Mouse (Mus musculus) cerebellum, adult 11-12 months (tissue): ENCODE results near the gene Gm7247.
"Not testable (repeated sequence)": the region's sequence is repeated elsewhere in the genome, so short reads cannot be mapped to it uniquely, and the experiment has no call there.

Experiments
- DNase-seq: peaks from one replicate; pipeline ENCODE4 v3.0.0; 2022

Gm7247 gene

DNA sequence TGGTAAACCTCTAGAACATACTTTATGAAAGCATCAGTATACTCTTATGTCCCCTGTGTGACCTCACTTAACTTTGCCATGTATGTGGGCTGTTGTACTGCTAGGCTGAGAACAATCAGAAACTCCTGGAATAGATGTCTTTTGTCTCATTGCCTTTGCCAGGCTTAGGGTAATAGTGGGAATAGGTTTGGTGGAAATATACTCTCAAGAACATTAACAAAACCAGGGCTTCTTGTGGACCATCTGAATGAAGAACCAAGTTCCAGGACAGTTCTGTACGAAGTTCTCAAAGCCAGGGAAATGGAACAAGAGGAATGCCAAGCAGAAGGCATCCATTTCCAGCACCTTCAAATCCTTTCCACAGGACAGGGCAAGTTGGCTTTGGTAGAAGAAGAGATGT, at the start of gene Gm7247:
TSS of gene Gm7247 (plus strand) at position 301 of the 400 bp plus-strand sequence.
- no peak for DNase-seq

DNA sequence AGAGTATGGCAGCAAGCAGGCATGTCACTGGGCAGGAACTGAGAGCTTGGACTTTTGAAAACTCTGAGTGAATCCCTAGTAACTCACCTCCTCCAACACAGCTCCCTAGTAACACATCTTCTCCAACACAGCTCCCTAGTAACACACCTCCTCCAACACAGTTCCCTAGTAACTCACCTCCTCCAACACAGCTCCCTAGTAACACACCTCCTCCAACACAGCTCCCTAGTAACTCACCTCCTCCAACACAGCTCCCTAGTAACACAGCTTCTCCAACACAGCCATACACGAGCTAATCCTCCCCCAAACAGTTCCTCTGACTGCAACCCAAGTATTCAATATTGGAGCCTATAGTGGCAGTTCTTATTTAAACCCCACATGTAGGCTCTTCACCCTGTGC, 37.6 kb upstream of the Gm7247 start:
- no peak for DNase-seq

DNA sequence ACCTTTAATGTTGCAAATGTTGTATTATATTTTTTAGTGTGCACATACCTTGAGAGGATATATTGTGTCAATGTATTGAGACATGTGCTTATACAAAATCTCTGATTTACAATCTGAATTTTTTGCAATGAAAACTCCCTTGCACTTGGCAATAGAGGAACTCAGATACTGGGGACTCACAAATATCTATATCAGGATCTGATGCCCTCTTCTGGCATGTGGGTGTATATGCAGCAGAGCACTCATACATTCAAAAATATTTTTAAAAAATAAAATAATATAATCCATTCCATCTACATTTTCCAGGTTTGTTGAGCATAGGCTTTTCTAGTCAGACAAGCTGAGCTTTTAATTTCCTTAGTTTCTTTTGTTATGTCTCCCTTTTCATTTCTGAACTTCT, 15.5 kb upstream of the Gm7247 start:
- DNase-seq: no peak

DNA sequence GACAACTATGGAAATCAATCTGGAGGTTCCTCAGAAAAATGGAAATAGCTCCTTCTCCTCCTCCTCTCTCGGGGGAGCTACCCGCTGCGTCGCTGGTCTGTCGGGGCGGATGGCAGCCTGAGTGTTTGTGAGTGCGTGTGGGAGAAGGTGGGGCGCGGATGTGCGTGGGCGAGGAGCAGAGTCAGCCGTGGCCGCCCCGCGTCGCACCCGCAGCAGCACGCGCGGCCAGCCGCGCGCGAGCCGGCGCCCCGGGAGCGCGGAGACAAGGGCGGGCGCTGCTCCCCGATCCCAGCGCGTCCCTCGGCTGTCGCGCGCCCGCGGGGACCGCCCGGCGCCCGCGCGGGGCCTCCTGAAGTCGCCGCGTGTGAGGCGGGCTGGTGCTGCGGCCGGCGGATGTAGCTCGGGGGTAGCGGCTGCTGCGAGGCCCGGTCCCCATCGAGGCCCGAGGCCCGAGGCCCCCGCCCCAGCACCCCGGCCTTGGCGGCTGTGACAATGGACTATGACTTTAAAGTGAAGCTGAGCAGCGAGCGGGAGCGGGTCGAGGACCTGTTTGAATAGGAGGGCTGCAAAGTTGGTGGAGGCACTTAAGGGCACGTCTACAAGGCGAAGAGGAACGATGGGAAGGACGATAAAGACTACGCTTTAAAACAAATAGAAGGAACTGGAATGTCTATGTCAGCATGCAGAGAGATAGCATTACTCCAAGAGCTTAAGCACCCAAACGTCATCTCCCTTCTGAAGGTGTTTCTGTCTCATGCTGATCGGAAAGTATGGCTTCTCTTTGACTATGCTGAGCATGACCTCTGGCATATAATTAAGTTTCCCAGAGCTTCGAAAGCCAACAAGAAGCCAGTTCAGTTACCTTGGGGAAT, 3.2 kb upstream of the Gm7247 start:
- DNase-seq: no peak

DNA sequence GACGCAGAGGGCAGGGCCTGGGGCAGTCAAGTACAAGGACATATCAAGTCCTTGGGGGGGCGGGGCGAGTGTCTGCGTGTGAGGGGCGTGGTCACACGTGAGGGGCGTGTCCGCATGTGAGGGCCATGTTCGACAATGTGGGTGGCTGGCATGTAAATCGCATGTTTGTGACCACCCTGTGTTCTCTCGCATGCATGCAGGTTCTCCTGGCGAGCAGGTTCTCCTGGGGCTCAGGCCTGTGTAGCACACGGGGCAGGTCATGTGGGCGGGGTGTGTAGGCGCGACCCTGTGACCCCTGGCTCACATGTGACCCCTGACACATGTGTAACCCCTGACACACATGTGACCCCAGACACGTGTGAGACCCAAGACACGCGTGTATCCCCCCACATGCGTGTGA, 21.2 kb downstream of the Gm7247 start:
- DNase-seq: no peak

DNA sequence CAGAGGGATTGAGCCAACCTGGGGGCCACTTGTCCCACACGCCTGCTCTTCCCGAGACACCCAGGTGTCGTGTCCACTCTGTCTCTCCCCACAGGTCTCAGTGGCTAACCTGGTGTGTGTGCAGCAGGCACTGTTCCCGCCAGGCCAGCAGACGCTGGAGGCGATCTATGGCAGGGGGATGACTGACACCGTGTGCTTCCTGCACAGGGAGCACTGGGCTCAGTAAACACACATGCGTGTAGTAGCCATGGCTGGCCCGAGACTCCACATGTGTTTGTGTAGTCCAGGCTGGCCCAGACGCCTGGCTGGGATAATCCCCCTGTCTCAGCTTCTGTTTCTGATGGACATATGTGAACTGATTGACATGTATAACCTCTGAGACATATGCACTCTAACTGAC, 22.8 kb downstream of the Gm7247 start:
- DNase-seq: no peak

DNA sequence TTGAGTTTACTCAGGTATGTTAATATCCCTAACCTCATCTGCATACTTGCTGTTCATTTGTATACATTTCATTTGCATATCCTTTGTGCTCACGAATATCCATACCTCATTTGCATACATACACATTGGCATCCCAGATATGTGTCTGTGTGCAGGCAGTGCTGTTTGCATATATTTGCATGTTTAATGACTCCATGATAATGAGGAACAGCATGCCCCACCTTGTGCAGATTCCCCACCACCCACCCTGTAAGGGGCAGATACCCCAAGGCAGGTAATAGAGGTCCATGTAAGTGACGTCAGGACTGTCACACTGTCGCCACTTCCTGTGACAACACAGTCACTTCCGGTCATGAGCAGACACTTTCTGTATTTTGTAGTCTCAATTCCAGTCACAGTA, 24.2 kb downstream of the Gm7247 start:
- DNase-seq: no peak

DNA sequence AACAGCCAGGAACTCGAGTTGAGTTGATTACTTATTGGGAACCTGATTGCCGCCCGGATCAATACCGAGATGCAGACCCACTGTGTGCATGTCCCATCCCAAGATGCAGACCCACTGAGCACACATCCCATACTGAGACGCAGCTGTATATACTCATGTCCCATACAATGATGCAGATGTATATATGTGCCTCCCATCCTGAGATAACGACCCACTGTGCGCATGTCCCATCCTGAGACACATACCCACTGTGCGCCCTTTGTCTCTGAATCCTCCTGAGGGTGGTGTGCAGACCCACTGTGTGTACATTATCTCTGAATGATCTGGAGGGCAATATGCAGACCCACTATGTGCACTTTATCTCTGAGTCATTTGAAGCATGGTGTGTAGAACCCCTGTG, 26.2 kb downstream of the Gm7247 start:
- DNase-seq: no peak

DNA sequence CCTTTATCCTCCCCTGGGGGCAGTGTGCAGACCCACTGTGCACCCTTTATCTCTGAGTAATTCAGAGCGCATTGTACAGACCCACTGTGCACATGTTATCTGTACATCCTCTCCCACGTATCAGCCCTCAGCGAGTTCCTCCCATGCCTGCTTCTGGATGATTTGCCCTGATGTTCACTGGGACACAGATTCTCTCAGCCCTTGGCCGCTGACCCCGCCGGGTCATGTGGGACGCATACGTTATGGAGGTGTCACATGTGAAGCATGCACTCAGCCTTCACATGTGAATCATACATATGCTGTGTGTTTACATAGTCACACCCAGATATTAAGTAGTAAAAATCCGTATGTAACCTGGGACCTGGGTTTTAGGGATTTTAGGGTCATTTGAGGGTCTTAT, 26.7 kb downstream of the Gm7247 start:
- DNase-seq: no peak

DNA sequence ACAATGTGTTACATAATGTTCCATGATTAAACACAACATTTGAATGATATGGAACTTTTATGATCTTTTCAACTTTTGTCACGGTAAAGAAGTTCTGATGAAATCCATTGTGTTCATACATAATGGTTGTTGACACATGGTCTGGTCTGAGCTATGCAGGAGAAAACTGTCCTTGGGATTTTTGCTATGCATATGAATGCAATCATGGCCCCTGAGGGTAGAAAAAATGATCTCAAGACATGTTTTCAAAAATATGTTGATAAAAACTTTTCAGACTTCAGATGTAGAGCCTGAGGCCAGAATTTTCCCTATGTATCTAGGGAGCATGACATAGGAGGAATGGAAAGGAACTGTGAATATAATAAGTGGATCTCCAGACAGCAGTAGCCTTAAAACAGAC, 49.0 kb downstream of the Gm7247 start, which contains the start of gene Vmn2r88:
TSS of gene Vmn2r88 (plus strand) at position 301 of the 400 bp plus-strand sequence.
- no peak for DNase-seq

DNA sequence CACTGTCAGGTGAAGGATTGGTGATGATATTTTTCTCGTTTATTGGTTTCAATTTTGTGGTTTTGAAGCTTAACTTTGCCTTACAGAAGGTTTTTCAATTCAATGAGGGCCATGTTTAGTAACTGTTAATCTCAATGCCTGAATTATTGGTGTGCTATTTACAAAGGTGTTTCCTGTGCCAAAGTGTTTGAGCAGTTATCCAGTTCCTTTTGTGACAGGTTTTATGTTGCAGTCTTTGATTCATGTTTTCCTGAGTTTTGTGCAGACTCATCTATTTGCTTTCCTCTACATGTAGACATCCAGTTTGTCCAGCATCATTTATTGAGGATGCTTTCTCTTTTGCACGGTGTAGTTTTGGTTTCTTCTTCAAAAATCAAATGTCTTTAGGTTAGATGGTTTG, 62.3 kb downstream of the Gm7247 start:
- DNase-seq: no peak

DNA sequence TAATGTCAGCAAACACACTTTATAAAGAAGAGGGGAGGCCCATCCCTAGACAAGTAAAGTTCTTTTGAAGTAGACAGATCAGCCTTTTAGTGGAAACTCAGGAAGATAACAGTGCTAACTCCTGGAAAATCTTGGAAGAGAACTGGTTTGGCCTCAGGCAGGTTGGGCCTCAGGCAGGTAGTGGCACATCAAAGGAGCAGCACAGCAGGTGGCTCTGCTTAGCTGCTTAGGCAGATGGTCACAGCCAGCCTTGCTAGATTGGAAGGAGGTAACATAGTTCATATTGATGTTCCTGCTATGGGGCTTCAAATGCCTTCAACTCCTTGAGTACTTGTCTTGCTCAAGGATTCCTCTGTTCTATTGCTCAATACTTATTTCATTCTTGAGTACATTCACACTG, 68.6 kb downstream of the Gm7247 start:
- DNase-seq: not testable (repeated sequence)

DNA sequence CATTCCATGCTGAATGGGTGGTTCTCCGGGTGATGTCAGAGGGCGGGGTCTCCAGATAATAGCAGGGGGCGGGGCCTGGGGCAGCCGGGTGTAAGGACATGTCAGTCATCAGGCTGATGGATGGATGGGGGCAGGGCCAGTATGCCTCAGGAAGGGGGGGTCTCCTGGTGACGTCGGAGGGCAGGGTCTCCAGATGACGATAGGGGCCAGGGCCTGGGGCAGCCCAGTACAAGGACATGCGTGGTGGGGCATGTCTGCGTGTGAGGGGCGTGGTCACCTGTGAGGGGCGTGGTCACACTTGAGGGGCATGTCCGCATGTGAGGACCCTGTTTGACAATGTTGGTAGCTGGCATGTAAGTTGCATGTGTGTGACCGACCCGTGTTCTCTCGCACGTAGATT, 73.0 kb downstream of the Gm7247 start:
- no peak for DNase-seq

DNA sequence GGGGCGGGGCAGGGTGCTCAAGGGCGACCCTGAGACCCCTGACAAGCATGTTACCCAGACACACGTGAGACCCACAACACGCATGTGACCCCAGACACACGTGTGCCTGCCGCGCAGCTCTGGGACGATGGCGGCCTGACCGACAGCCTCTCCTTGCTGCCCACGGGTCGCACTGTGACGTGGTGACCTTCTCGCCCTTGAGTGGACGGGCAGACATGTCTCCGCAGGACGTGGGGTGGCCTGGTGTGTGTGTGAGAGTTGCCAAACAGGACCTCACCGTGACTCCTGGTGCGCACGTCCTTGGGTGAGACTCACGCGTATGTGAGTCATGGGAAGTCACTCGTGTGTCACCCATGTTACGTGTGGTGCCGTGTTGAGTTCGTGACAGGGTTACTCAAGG, 73.5 kb downstream of the Gm7247 start:
- DNase-seq: no peak

DNA sequence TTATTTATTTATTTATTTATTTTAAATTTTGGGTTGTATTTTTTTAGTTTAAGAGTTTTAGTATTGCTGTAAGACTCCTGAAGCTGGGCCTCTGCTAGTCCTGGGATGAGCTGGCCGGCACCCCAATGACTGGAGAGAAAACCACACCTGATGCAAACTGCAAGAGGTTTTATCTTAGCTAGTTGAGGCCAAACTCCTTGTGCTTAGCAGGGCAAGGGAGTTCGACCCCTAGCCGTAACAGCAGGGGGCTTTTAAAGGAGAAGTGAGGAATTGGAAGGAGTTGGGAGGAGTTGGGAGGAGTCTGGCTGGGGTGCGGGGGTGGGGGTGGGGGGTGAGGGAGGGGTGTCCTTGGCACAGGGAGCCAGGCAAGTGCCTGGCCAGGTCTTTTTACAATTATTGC, 77.4 kb downstream of the Gm7247 start:
- DNase-seq: no peak

DNA sequence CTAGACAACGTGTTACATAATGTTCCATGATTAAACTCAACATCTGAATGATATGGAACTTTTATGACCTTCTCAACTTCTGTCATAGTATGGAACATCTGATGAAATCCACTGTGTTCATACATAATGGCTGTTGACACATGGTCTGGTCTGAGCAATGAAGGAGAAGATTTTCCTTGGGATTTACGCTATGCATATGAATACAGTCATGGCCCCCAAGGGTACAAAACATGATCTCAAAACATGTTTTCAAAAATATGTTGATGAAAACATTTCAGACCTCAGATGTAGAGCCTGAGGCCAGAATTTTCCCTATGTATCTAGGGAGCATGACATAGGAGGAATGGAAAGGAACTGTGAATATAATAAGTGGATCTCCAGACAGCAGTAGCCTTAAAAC, 90.0 kb downstream of the Gm7247 start, which contains the start of gene Vmn2r89:
TSS of gene Vmn2r89 (plus strand) at position 301 of the 400 bp plus-strand sequence.
- not testable (repeated sequence) for DNase-seq

DNA sequence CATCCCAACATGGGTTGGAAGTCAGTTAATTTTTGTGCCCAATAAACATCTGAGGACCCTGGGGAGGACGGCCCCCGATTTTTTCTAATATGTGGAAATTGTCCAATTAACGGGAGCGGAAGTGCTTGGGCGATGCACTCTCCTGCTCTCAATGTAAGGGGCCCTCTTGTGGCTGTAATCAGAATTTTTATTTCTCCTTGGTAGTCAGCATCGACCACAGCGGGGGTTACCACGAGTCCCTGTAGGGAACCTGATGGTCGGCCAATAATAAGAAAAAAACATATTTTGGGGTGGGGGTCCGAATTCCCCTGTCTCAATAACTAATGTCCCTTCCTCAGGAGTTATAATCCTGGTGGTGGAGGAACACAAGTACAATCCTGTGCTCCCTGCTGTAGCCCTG, 118.7 kb downstream of the Gm7247 start:
- not testable (repeated sequence) for DNase-seq

DNA sequence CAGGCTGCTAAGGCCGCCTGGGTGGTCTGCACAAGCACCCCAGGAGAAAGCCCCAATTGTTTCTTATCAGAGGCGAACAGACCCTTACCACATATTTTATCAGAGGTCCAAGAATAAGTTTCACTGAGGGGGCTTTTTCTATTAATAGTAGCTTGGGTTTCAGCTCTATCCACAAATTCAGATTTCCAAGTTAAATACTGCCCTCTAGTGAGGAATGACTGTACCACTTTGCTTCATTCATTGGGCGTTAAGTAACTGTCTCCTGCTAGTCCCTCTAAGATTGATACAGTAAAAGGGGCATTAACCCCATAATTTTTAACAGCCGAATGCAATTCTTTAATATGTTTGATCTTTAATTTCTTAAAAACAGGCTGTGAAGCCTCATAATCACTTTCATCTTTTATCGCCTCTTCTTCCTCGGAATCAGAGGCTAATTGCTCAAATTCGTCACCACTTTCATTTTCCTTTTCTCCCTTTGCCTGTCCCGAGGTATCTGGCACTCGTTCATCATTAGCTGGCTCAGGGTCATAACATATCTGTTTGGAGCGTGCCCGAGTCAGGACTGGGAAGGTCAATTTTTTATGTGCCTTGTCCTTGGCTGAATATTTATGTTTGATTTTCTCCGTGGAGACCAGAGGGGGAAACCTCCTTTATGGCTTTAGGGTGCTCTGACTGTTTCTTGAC, 119.9 kb downstream of the Gm7247 start:
- not testable (repeated sequence) for DNase-seq

DNA sequence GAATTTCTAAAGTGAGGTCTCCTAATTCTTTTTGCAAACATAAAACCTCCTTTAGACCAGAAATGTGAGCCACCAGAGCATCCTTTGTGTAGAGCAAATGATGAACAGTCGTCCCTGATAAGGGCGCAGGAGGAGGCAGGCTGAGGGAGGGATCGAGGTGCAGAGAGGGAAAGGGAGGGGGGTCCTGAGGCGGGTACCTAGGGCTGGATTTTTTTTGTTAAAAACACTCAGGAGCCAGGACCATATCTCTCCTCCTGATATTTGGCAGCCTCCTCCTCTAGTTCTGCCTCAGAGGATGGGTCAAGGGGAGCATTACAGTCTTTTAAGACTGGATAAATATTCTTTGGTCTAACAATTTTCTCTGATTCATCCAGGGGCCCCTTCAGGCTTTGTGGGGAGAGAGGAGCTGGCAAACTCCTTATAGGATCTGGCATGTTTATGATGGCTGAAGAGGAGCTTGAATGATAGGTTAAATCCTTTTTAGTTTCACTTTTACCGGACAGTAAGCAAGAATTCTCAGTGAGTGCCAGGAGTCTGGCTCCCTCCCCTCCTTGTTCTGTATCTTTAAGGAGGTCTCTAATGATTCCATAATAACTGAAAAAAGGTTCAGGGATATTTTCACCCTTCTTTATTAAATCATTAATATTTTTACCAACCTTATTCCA, 120.6 kb downstream of the Gm7247 start:
- DNase-seq: no peak

DNA sequence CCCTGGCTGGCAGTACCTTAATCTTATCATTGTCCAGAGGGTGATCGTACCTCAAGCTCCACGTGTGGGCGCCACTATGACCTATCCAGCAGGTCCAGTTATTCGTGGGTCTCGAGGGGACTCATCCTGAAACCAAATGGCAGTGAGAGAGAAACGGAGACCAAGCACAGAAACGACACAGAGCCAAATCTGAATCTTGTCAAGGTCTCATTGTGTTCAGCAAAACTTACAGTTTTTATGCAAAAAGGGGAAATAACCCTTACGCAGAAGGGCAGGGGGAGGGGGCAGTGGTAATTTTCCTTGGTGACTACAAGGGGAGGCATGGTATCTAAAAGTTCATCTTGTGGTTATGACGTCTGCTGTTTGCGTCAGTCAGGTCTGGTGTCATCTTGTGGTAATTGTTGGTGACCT, 121.4 kb downstream of the Gm7247 start:
- not testable (repeated sequence) for DNase-seq

DNA sequence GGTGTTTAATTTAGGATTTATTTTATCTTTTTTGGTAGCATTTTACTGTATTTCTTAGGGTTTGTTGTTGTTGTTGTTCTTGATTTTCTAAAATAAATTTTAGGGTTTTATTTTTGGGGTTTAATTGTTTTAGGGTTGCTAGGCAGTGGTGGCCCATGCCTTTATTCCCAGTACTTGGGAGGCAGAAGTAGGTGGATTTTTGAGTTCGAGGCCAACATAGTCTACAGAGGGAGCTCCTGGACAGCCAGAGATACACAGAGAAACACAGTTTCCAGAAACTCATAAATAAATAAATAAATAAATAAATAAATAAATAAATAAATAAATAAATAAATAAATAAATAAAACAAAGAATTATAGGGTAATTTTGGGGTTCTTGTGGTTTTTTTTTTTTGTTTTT, 122.1 kb downstream of the Gm7247 start:
- no peak for DNase-seq

DNA sequence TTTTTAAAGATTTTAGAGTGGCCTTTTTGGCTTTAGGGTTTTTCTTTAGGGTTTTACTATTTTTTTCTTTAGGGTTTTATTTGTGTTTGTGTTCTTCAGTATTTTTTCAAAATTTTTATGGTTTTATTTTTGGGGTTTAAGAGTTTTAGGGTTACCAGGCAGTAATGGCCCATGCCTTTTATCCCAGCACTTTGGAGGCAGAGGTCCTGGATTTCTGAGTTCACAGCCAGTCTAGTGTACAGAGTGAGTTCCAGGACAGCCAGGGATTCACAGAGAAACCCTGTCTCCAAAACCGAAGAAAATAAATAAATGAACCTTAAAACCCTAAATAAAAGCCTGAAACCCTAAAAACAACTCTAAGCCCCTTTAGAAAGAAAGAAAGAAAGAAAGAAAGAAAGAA, 124.6 kb downstream of the Gm7247 start:
- DNase-seq: no peak

DNA sequence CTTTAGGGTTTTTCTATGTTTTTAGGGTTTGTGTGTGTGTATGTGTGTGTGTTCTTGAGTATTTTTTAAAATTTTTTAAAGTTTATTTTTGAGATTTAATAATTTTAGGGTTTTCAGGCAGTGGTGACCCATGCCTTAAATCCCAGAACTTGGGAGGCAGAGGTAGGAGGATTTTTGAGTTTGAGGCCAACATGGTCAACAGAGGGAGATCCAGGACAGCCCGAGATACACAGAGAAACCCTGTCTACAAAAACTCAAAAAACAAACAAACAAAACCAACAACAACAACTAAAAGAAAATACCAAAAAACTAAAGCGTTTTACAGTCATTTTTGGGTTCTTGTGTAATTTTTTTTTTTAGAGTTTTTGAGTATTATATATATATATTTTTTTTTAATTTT, 134.2 kb downstream of the Gm7247 start:
- no peak for DNase-seq

DNA sequence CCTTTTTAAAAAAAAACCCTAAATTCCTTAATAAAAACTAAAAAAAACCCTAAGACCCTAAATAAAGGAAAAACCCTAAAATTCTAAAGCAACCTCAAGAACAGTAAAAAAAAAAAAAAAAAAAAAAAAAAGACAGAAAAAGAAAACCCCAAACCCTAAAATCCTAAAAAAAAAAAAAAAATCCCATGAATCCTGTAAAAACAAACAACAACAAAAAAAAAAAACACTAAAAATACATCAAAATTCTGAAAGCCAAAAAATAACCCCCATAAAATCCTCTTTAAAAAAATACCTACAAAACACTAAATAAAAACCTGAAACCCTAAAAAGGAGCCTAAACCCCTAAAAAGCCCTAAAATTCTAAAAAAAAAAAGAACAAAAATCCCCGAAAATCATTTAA, 135.4 kb downstream of the Gm7247 start:
- no peak for DNase-seq
